Mouse (Mus musculus) left cerebral cortex, postnatal 4 days (tissue): ENCODE data around the gene Tmem269. TPM values are rescaled to one million over a fixed set of nuclear protein-coding genes. Genes with fewer than 3 reads are reported as not detected.

ENCODE experiments used
- DNase-seq: peaks from one replicate; pipeline ENCODE4 v3.0.0-alpha.2; 2022
- intact Hi-C: fragments of 180-260 bp; cut with DNase I; formaldehyde crosslinking; loops from one replicate; pipeline ENCODE4 v1.15.1; 2025
- total RNA-seq, 2 experiments: library from RNA; stranded (reverse); gene quantifications; 2 replicates each; pipeline ENCODE4 v1.2.3; 2021

The Tmem269 gene
- total RNA-seq, 2 experiments from 2014 or later, result 0.38 to 0.48 TPM

DNA sequence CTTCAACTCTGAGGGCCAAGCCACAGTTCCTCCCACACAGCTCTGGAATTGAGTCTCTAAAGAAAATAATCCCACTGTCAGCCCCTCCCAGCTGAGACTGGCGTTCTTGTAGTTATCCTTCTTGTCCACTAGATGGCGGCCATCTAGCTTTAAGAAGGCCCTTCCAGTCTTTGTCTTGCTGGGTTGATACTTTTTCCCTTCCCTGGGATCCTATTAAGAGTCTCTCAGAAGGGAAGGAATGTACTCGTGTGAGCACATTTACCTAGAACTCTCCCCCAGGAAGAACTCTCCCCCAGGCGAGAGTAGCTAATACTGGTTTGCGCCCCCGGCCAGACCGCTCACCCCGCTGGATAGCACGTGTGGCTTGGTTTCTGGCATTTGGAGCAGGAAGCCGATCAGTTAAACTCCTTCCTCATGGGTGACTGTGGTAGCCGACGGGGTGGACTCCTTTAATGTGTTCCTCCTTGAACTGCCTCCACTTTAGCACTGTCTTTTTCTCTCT lies 21.2 kb upstream of the Tmem269 start:
- DNase-seq, result no peak
- intact Hi-C loops, result no loop called here

- intact Hi-C loops, result no loop called here
- no peak for DNase-seq
Observed at GRCm38 (mm10) chr4:119238661-119239060, 20.6 kb upstream of the Tmem269 start.

DNA sequence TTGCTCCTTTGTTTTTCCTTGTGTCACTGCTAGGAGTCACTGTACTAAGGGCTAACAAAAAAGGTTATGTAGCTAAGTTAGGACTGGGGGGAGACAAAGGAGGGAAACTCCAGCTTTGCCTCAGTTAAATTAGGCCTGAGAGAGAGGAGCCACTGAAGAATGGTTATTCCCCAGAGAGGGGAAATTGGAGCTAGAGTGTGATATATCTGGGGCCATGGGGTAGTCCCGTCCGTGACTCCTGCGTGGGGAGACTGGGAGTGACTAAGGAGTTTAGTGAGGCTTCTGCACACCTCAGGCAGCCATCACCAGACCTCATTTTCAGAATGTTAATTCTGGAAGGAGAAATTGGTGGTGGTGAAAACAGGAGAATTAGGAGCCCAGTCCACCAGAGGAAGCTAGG lies 16.3 kb upstream of the Tmem269 start:
- intact Hi-C loops, result no loop called here
- DNase-seq, result no peak

GRCm38 (mm10) chr4:119233256-119233901 lies 15.4 kb upstream of the Tmem269 start:
- intact Hi-C loops, result no loop called here
- peak; percentile 48 for DNase-seq

DNA sequence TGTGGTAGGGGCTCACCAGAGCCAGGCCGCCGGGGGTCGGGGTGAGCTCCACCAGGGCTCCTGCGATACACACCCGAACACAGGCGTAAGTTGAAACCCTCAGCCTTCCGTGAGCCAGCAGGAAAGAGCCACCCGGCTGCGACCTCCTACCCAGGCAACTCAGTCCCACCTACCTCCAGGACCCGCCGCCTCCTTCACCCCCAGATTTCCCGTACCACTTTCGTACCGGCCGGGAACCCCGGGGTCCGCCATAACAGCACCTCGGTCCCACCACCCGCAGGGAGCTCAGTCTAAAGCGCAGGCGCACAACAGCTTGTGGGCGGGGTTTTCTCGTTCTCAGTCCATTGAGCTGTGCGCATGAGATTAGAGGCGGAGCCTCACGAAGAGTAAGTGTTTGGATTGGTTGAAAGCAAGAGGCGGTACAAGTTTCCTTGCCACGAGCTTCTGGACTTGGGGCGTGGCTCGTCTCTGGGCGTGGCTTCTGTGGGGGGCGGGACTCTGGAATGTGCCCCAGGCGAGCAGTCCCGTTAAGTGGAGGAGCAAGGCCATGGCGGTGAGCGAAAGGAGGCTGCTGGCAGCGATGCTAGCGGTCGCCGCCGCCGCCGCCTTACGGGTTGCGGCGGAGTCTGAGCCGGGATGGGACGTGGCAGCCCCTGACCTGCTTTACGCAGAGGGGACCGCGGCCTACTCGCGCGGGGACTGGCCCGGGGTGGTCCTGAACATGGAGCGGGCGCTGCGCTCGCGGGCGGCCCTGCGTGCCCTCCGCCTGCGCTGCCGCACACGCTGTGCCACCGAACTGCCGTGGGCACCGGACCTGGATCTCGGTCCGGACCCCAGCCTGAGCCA lies 14.6 kb upstream of the Tmem269 start, which contains the start of the genes AU022252 and P3h1:
Gene AU022252, minus strand, starts transcription at position 303 of the 846 bp plus-strand sequence.
Gene P3h1, plus strand, starts transcription at position 506 of the 846 bp plus-strand sequence.
- peak; percentile 98 for DNase-seq
- intact Hi-C loops, result no loop called here

DNA sequence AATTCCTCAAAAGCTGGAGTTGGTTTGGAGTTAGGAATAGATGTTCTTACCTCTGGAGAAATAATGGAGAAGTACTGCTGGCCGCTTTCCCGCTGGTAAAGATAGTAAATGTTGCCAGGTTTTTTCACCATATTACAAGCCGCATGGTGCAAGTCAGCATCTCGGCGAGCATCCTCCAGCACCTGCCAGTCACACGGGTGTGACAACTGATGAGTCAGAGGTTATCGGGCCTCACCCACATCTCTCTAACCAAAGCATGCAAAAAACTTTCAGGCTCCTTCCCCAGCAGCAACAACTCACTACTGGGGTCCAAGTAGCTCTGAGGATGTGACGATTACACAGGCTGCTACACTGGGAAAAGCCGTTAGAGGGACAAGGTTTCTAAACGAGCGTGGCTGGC lies 8.7 kb upstream of the Tmem269 start:
- DNase-seq, result no peak
- intact Hi-C loops, result no loop called here

DNA sequence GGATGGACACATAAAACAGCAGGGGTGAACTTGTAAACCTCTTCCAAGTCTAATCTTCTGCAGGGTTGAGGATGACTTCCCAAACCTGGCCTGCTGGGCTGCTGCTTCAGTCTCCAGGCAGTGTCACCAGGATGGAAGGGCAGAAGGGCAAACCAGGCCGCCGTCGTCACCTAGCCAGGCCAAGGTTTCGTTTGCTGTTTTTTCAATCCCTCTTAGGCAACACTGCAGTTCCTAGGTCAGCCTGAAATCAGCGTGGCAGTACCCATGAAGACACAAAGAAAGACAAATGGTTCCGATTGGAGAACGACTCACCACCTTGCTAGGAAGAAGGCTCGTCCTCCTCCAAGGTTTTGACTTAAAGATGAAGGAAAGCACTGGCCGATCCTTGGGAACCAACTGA lies 7.7 kb upstream of the Tmem269 start:
- intact Hi-C loops, result no loop called here
- no peak for DNase-seq

DNA sequence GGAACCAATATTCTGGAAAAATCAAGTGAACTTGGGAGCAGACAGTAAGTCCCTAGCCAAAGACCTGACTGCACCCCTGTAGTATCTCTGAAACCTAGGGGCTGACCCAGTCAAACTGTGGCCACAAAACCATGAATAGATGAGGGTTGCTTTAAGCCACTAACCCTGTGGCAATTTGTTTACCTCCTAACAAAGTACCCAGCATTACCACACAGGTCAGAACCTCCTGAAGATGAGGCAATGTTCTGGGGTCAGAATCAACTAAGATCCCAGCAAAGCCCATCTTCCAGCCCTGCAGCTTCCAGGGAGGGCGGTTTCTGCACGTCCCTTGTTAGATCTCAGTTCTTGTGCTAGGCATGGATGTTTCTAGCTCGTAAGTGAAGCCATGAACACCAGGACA lies 6.5 kb upstream of the Tmem269 start:
- intact Hi-C loops, result no loop called here
- DNase-seq, result no peak

- DNase-seq, result no peak
- intact Hi-C loops, result no loop called here
Observed at GRCm38 (mm10) chr4:119223696-119224095, 5.7 kb upstream of the Tmem269 start.

GRCm38 (mm10) chr4:119216667-119217066 lies 1.4 kb downstream of the Tmem269 start:
- intact Hi-C loops, result no loop called here
- DNase-seq, result no peak

GRCm38 (mm10) chr4:119204672-119205071 lies 13.3 kb downstream of the Tmem269 start:
- DNase-seq, result peak; percentile 64
- intact Hi-C loops, result no loop called here

GRCm38 (mm10) chr4:119198105-119198504 lies 19.9 kb downstream of the Tmem269 start:
- DNase-seq, result no peak
- intact Hi-C loops, result no loop called here

GRCm38 (mm10) chr4:119195582-119196320 lies 22.3 kb downstream of the Tmem269 start:
- intact Hi-C loops, result no loop called here
- no peak for DNase-seq

GRCm38 (mm10) chr4:119194909-119195581 lies 23.0 kb downstream of the Tmem269 start, which contains the start of gene Svbp:
Gene Svbp (plus strand): TSS chr4:119195306.
- peak; percentile 94 for DNase-seq
- intact Hi-C loops, result no loop called here

GRCm38 (mm10) chr4:119192757-119193156 lies 25.3 kb downstream of the Tmem269 start:
- DNase-seq, result no peak
- intact Hi-C loops, result no loop called here

DNA sequence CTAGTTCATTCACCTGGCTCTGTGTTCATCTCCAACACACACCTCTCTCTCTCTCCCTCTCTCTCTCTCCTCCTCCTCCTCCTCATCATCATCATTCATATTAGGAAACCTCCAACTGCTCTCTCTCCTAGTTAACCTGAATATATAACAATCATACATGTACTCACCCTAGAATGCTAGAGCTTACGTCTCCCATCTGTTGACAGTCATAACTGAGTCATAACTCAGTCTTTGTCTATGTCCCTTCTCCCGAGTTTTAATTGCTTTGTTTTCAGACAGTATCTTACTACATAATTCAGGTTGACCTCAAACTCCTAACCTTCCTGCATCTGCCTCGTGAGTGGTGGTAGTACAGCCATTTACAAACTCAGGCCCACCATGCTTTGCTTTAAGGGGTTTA lies 26.7 kb downstream of the Tmem269 start:
- DNase-seq, result no peak
- intact Hi-C loops, result no loop called here

DNA sequence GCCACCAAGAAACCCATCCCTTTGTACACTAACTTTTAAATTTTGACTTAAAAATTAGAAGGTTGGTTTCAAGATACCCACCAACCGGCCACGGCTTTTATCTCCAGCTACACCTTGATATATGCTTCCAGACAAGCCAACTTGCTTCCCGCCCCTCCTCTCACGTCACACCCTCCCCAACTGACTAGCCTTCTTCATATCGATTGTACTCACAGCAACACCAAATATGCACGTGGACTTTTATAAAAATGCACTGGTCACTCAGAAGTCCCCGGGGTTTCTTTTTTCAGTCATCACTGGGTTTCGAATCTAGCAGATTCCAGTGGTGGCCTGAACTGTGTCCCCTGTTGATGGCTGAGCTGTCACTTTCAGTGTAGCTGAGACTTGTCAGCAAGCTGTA lies 27.4 kb downstream of the Tmem269 start:
- no peak for DNase-seq
- intact Hi-C loops, result no loop called here

DNA sequence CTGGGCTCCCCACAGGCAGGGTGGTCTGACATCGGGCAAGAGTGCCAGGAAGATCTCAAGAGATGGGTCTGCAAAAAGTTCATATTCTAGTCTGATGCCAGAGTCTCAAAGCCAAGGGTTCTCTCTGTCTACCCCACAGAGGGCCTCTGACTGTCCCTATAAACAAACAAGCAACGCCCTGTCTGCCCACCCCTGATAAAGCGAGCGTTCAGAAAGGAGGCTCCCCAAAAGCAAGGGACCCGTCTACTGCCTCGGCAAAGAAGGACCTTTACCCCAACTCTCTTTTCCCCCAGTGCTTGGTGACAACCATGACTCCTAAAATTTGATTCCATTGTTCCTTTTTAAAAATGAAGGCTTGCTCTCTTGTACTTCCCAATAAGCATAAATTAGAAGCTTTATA lies 28.2 kb downstream of the Tmem269 start, which contains the start of gene Ermap:
Gene Ermap, minus strand, starts transcription at position 148 of the 400 bp plus-strand sequence.
- intact Hi-C loops, result no loop called here

DNA sequence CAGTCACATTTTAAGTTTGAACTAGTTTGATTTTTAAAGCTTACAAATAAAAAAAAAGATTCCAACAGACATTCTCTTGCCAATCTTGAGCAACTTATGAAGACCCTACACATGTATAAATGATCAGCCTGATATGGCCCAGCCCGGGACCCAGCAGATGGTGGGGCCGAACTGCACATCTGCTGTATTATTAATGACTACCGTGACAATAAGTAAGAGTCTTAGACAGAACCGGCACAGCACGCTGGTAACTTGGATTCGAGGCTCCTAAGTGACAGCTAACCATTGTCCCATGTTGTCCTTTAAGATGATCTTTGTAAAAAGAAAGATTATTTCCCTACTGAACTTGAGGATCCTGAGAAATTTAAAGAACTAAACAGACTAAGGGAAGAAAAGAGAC lies 28.6 kb downstream of the Tmem269 start:
- intact Hi-C loops, result no loop called here
- DNase-seq, result no peak

More for the DNA sequence above, 28.2 kb downstream of the Tmem269 start, which contains the start of gene Ermap:
- DNase-seq, result no peak

GRCm38 (mm10) chr4:119188060-119188785 lies 29.8 kb downstream of the Tmem269 start:
- intact Hi-C loops, result no loop called here
- DNase-seq, result no peak
